Mouse (Mus musculus) heart, postnatal 0 days (tissue): ENCODE results near the gene Hist1h3d. TPM values are rescaled to one million over a fixed set of nuclear protein-coding genes. Genes with fewer than 3 reads are reported as not detected.
"Not testable (repeated sequence)": the region's sequence is repeated elsewhere in the genome, so short reads cannot be mapped to it uniquely, and the experiment has no call there.

Source experiments
- ATAC-seq: fragments of 200-750 bp; cut with Nextera tagmentation; 2 replicates; pipeline ENCODE4 v1.8.0; 2017; ENCODE audit warnings: low read depth, moderate number of reproducible peaks, moderate library complexity; ENCODE audit not compliant: insufficient read depth
- DNase-seq: peaks from one replicate; pipeline ENCODE4 v3.0.0-alpha.2; 2016; ENCODE audit warnings: low spot score
- H3K27ac ChIP-seq: fragments of 300-500 bp; sonication (generic); 2 replicates; pipeline ENCODE4 v1.5.1; 2014; ENCODE audit warnings: low read depth, mild to moderate bottlenecking
- H3K27me3 ChIP-seq: fragments of 300-500 bp; sonication (generic); 2 replicates; pipeline ENCODE4 v1.6.1; 2014; ENCODE audit warnings: low read length, mixed read lengths; ENCODE audit not compliant: control insufficient read depth, insufficient read depth
- H3K36me3 ChIP-seq: fragments of 300-500 bp; sonication (generic); replicated peaks from 2 replicates; pipeline ENCODE4 v1.6.1; 2014; ENCODE audit warnings: low read length, mixed read lengths; ENCODE audit not compliant: control insufficient read depth, insufficient read depth
- H3K4me1 ChIP-seq: fragments of 300-500 bp; sonication (generic); 2 replicates; pipeline ENCODE4 v1.6.1; 2014; ENCODE audit warnings: antibody characterized with exemption; ENCODE audit not compliant: control insufficient read depth, insufficient read depth
- H3K4me2 ChIP-seq: fragments of 300-500 bp; sonication (generic); 2 replicates; pipeline ENCODE4 v1.6.1; 2014; ENCODE audit warnings: low read depth, mild to moderate bottlenecking, low read length, moderate library complexity
- H3K4me3 ChIP-seq: fragments of 300-500 bp; sonication (generic); 2 replicates; pipeline ENCODE4 v1.5.1; 2014; ENCODE audit warnings: low read depth, low read length
- H3K9ac ChIP-seq: fragments of 300-500 bp; sonication (generic); replicated peaks from 2 replicates; pipeline ENCODE4 v1.6.1; 2014; ENCODE audit warnings: low read depth, low read length, mixed read lengths
- H3K9me3 ChIP-seq: fragments of 300-500 bp; sonication (generic); replicated peaks from 2 replicates; pipeline ENCODE4 v1.6.1; 2016; ENCODE audit warnings: low read length; ENCODE audit not compliant: control insufficient read depth
- CTCF ChIP-seq: IDR thresholded peaks from 2 replicates; pipeline ENCODE4 v1.5.1; 2016; ENCODE audit warnings: antibody characterized with exemption, control low read depth, low read depth
- EP300 ChIP-seq: IDR thresholded peaks from 2 replicates; pipeline ENCODE4 v1.6.1; 2016; ENCODE audit warnings: antibody characterized with exemption, low read depth
- WGBS: fragments of 180-500 bp; shearing (Covaris S2); extraction: QIAGEN DNeasy Blood & Tissue Kit; methylation state at CpG from one replicate; pipeline ENCODE4 v1.1.7; 2014; 5-methylcytosine and 5-hydroxymethylcytosine counted together
- polyA plus RNA-seq: library from polyadenylated mRNA; unstranded; fragments of >200 nt; fragmentation: Nextera tagmentation; extraction: Ambion mirVana; gene quantifications from 2 replicates; pipeline ENCODE4 v1.2.1, GENCODE M21; 2015
- total RNA-seq: library from RNA; depleted of rRNA; stranded (reverse); fragments of >200 nt; gene quantifications from 2 replicates; pipeline ENCODE4 v1.2.3, GENCODE M21; 2014; ENCODE audit warnings: low replicate concordance

Hist1h3d gene
- total and polyA plus RNA-seq, 2 experiments from 2014 or later, result 1.2 to 116 TPM

GRCm38 (mm10) chr13:23543965-23544786 is 31.4 kb upstream of the Hist1h3d start, which contains the start of gene Hist1h3f:
Gene Hist1h3f (plus strand): TSS chr13:23544052.
- H3K9ac ChIP-seq, result peak within 1 kb of the TSS; percentile 59
- peak within 1 kb of the TSS; percentile 95 for H3K27ac ChIP-seq
- H3K4me2 ChIP-seq, result peak within 1 kb of the TSS; percentile 81
- under 1% methylated on average over 22 of the region's 45 CpGs for WGBS
- H3K9me3 ChIP-seq, result no peaks in the 10 kb centered on the region
- H3K27me3 ChIP-seq, result no peaks in the 10 kb centered on the region
- ATAC-seq (peak; percentile 88), DNase-seq (peak; percentile 98)
- TF ChIP-seq CTCF (no peak), EP300 (no peak)
- H3K36me3 ChIP-seq, result no peaks in the 10 kb centered on the region
- H3K4me1 ChIP-seq, result no peaks in the 10 kb centered on the region
- H3K4me3 ChIP-seq, result peak within 1 kb of the TSS; percentile 57

GRCm38 (mm10) chr13:23544787-23545120 is 30.8 kb upstream of the Hist1h3d start:
- not testable (repeated sequence) for H3K36me3 ChIP-seq, H3K4me1 ChIP-seq, DNase-seq, H3K27me3 ChIP-seq, ATAC-seq, H3K9me3 ChIP-seq
- H3K27ac ChIP-seq, result peak overlapping the region; percentile 95
- H3K4me2 ChIP-seq, result peak overlapping the region; percentile 81
- 0% methylated on average over 10 of the region's 14 CpGs for WGBS
- H3K9ac ChIP-seq, result peak overlapping the region; percentile 59; the same call in 1 of the 2 replicates
- peak overlapping the region; percentile 57 for H3K4me3 ChIP-seq

GRCm38 (mm10) chr13:23546694-23547093 is 28.9 kb upstream of the Hist1h3d start:
- Histone ChIP-seq H3K4me3 (no peak overlapping the region), H3K9me3 (no peaks in the 10 kb centered on the region), H3K4me1 (no peaks in the 10 kb centered on the region; the same call in 1 of the 2 replicates), H3K27ac (no peak overlapping the region), H3K9ac (no peak overlapping the region), H3K4me2 (no peak overlapping the region), H3K36me3 (no peaks in the 10 kb centered on the region), H3K27me3 (no peaks in the 10 kb centered on the region)
- ATAC-seq (no peak), DNase-seq (no peak)
- TF ChIP-seq CTCF, result no peak
- WGBS, result 65% methylated on average over 5 of the region's 5 CpGs

- no peaks in the 10 kb centered on the region for H3K9me3 ChIP-seq
- peak overlapping the region; percentile 50 for H3K9ac ChIP-seq
- 9% methylated on average over 3 of the region's 3 CpGs for WGBS
- H3K4me3 ChIP-seq, result peak overlapping the region; percentile 47
- TF ChIP-seq CTCF, result no peak
- TF ChIP-seq EP300, result no peak
- H3K4me2 ChIP-seq, result peak overlapping the region; percentile 59
- DNase-seq (no peak), ATAC-seq (no peak)
- H3K27me3 ChIP-seq, result no peaks in the 10 kb centered on the region
- peak overlapping the region; percentile 85 for H3K27ac ChIP-seq
- H3K36me3 ChIP-seq, result no peaks in the 10 kb centered on the region
- peaks cover 5% of the 10 kb centered on the region; the same call in 1 of the 2 replicates for H3K4me1 ChIP-seq
Measured at GRCm38 (mm10) chr13:23550761-23551145, 24.8 kb upstream of the Hist1h3d start.

- peak within 1 kb of the TSS; percentile 59 for H3K4me2 ChIP-seq
- DNase-seq (peak; percentile 95), ATAC-seq (peak; percentile 71)
- peak within 1 kb of the TSS; percentile 47 for H3K4me3 ChIP-seq
- peak; percentile 81; the same call in 1 of the 2 replicates for TF ChIP-seq EP300
- peak; percentile 58 for TF ChIP-seq CTCF
- peak within 1 kb of the TSS; percentile 50 for H3K9ac ChIP-seq
- H3K27me3 ChIP-seq, H3K36me3 ChIP-seq, H3K9me3 ChIP-seq, H3K4me1 ChIP-seq: not testable (repeated sequence)
- under 1% methylated on average over 44 of the region's 47 CpGs for WGBS
- peak within 1 kb of the TSS; percentile 85 for H3K27ac ChIP-seq
Measured at GRCm38 (mm10) chr13:23551146-23551834, 24.3 kb upstream of the Hist1h3d start, which contains the start of gene Hist1h4f. Gene Hist1h4f (minus strand): TSS chr13:23551648.
